Mouse (Mus musculus) megakaryocyte, embryonic 14.5 days (primary cell): ENCODE results near the gene Pgd. TPM values are rescaled to one million over a fixed set of nuclear protein-coding genes. Genes with fewer than 3 reads are reported as not detected.
A peak's percentile ranks its signal among the peaks of the same experiment; 100 is the strongest.
"Not testable (repeated sequence)": the region's sequence is repeated elsewhere in the genome, so short reads cannot be mapped to it uniquely, and the experiment has no call there.

Experiments used
- H3K27me3 ChIP-seq: replicated peaks from 2 replicates; pipeline ENCODE3; 2012; ENCODE audit warnings: inconsistent platforms
- H3K36me3 ChIP-seq: replicated peaks from 2 replicates; pipeline ENCODE3; 2012; ENCODE audit warnings: low read length, inconsistent platforms, mixed read lengths
- H3K4me1 ChIP-seq: 2 replicates; pipeline ENCODE4 v1.6.1; 2012; ENCODE audit warnings: inconsistent platforms
- H3K4me3 ChIP-seq: replicated peaks from 2 replicates; pipeline ENCODE3; 2012; ENCODE audit warnings: moderate library complexity, mild to moderate bottlenecking, inconsistent platforms
- H3K9me3 ChIP-seq: 2 replicates; pipeline ENCODE4 v1.6.1; 2012; ENCODE audit warnings: inconsistent platforms
- FLI1 ChIP-seq: IDR thresholded peaks from 2 replicates; pipeline ENCODE4 v1.6.1; 2012; ENCODE audit warnings: low read length, inconsistent platforms, mixed read lengths
- GATA1 ChIP-seq: IDR thresholded peaks from 3 replicates; pipeline ENCODE4 v1.6.1; 2012; ENCODE audit warnings: mixed read lengths, low read length, inconsistent platforms, borderline replicate concordance
- polyA plus RNA-seq: library from polyadenylated mRNA; stranded (reverse); fragments of >175 nt; gene quantifications from 2 replicates; pipeline ENCODE4 v1.2.3, GENCODE M21; 2012; ENCODE audit warnings: low replicate concordance; ENCODE audit not compliant: insufficient read depth

Gene Pgd
- polyA plus RNA-seq, 1 experiment: 133 TPM

- peaks cover 64% of the 10 kb centered on the region for H3K4me1 ChIP-seq
- TF ChIP-seq GATA1 (no peak), FLI1 (no peak)
- no peaks in the 10 kb centered on the region for H3K36me3 ChIP-seq
- no peaks in the 10 kb centered on the region for H3K9me3 ChIP-seq
- H3K4me3 ChIP-seq: no peak overlapping the region
- H3K27me3 ChIP-seq: peaks cover 2% of the 10 kb centered on the region
These were observed 5.0 kb upstream of the Pgd start for GRCm38 (mm10) chr4:149171581-149171981.

GRCm38 (mm10) chr4:149170394-149170931, 3.9 kb upstream of the Pgd start:
- Histone ChIP-seq H3K4me3 (peak overlapping the region; percentile 73), H3K4me1 (peaks cover 72% of the 10 kb centered on the region)

GRCm38 (mm10) chr4:149169926-149170325, 3.4 kb upstream of the Pgd start:
- peaks cover 74% of the 10 kb centered on the region for H3K4me1 ChIP-seq
- not testable (repeated sequence) for H3K36me3 ChIP-seq, H3K27me3 ChIP-seq, H3K9me3 ChIP-seq
- peak overlapping the region; percentile 73 for H3K4me3 ChIP-seq

More at GRCm38 (mm10) chr4:149170394-149170931, 3.9 kb upstream of the Pgd start:
- Histone ChIP-seq H3K9me3 (no peaks in the 10 kb centered on the region), H3K36me3 (peaks cover under 1% of the 10 kb centered on the region), H3K27me3 (peaks cover 2% of the 10 kb centered on the region)
- TF ChIP-seq GATA1 (no peak), FLI1 (no peak)

- no peaks in the 10 kb centered on the region for H3K9me3 ChIP-seq
- H3K27me3 ChIP-seq: no peaks in the 10 kb centered on the region
- H3K4me1 ChIP-seq: peaks cover 81% of the 10 kb centered on the region
- H3K36me3 ChIP-seq: peaks cover 25% of the 10 kb centered on the region
- no peak for TF ChIP-seq GATA1
- no peak for TF ChIP-seq FLI1
- H3K4me3 ChIP-seq: peak overlapping the region; percentile 99
These were observed 1.4 kb upstream of the Pgd start for GRCm38 (mm10) chr4:149168016-149168415.

- H3K36me3 ChIP-seq: peaks cover 35% of the 10 kb centered on the region
- no peaks in the 10 kb centered on the region for H3K27me3 ChIP-seq
- H3K9me3 ChIP-seq: no peaks in the 10 kb centered on the region
- peaks cover 73% of the 10 kb centered on the region for H3K4me1 ChIP-seq
- TF ChIP-seq GATA1 (no peak), FLI1 (no peak)
- peak overlapping the region; percentile 99 for H3K4me3 ChIP-seq
These were observed 513 bp upstream of the Pgd start for GRCm38 (mm10) chr4:149166957-149167611.

GRCm38 (mm10) chr4:149164150-149164549, 2.4 kb downstream of the Pgd start:
- Histone ChIP-seq H3K27me3 (no peaks in the 10 kb centered on the region), H3K4me3 (no peak overlapping the region), H3K4me1 (peaks cover 59% of the 10 kb centered on the region), H3K36me3 (peaks cover 64% of the 10 kb centered on the region), H3K9me3 (no peaks in the 10 kb centered on the region)
- TF ChIP-seq GATA1: no peak
- TF ChIP-seq FLI1: no peak

- TF ChIP-seq GATA1 (no peak), FLI1 (no peak)
- Histone ChIP-seq H3K4me3 (no peak overlapping the region), H3K36me3 (peaks cover 73% of the 10 kb centered on the region), H3K27me3 (no peaks in the 10 kb centered on the region), H3K4me1 (peaks cover 54% of the 10 kb centered on the region), H3K9me3 (no peaks in the 10 kb centered on the region)
These were observed 3.4 kb downstream of the Pgd start for GRCm38 (mm10) chr4:149163196-149163595.

GRCm38 (mm10) chr4:149161166-149161565, 5.4 kb downstream of the Pgd start:
- Histone ChIP-seq H3K27me3 (no peaks in the 10 kb centered on the region), H3K9me3 (no peaks in the 10 kb centered on the region), H3K36me3 (peaks cover 94% of the 10 kb centered on the region), H3K4me3 (peak overlapping the region; percentile 50), H3K4me1 (peaks cover 51% of the 10 kb centered on the region)
- TF ChIP-seq GATA1 (no peak), FLI1 (no peak)

- Histone ChIP-seq H3K4me1 (peaks cover 39% of the 10 kb centered on the region), H3K27me3 (no peaks in the 10 kb centered on the region), H3K4me3 (no peak overlapping the region), H3K36me3 (peaks cover 100% of the 10 kb centered on the region), H3K9me3 (0 out of 2 replicates have a peak, but pooled peaks cover 2% of the 10 kb centered on the region)
- TF ChIP-seq GATA1 (no peak), FLI1 (no peak)
These were observed 6.7 kb downstream of the Pgd start for GRCm38 (mm10) chr4:149159891-149160290.

- peaks cover 100% of the 10 kb centered on the region for H3K36me3 ChIP-seq
- TF ChIP-seq FLI1 (no peak), GATA1 (no peak)
- H3K9me3 ChIP-seq: 0 out of 2 replicates have a peak, but pooled peaks cover 2% of the 10 kb centered on the region
- no peaks in the 10 kb centered on the region for H3K27me3 ChIP-seq
- H3K4me1 ChIP-seq: peaks cover 32% of the 10 kb centered on the region
- H3K4me3 ChIP-seq: no peak overlapping the region
These were observed 7.4 kb downstream of the Pgd start for GRCm38 (mm10) chr4:149159203-149159602.
